Mouse (Mus musculus) lung, embryonic 14.5 days (tissue): Measurements from ENCODE around the gene Mr1. TPM values are rescaled to one million over a fixed set of nuclear protein-coding genes. Genes with fewer than 3 reads are reported as not detected.

ENCODE experiments used
- ATAC-seq: fragments of 200-750 bp; cut with Nextera tagmentation; 2 replicates; pipeline ENCODE4 v1.8.0; 2017; ENCODE audit warnings: mild to moderate bottlenecking, moderate TSS enrichment, moderate library complexity; ENCODE audit not compliant: insufficient read depth
- DNase-seq: peaks from one replicate; pipeline ENCODE4 v3.0.0-alpha.2; 2015
- H3K27ac ChIP-seq: fragments of 300-500 bp; sonication (generic); 2 replicates; pipeline ENCODE4 v1.5.1; 2014; ENCODE audit warnings: low read depth, mild to moderate bottlenecking, moderate library complexity
- H3K27me3 ChIP-seq: fragments of 300-500 bp; sonication (generic); 2 replicates; pipeline ENCODE4 v1.6.1; 2014; ENCODE audit warnings: low read length, control low read depth; ENCODE audit not compliant: insufficient read depth
- H3K36me3 ChIP-seq: fragments of 300-500 bp; sonication (generic); 2 replicates; pipeline ENCODE4 v1.6.1; 2014; ENCODE audit warnings: control low read depth; ENCODE audit not compliant: insufficient read depth
- H3K4me1 ChIP-seq: fragments of 300-500 bp; sonication (generic); 2 replicates; pipeline ENCODE4 v1.6.1; 2014; ENCODE audit warnings: antibody characterized with exemption, control low read depth; ENCODE audit not compliant: insufficient read depth
- H3K4me2 ChIP-seq: fragments of 300-500 bp; sonication (generic); 2 replicates; pipeline ENCODE4 v1.6.1; 2014; ENCODE audit warnings: mild to moderate bottlenecking
- H3K4me3 ChIP-seq: fragments of 300-500 bp; sonication (generic); 2 replicates; pipeline ENCODE4 v1.5.1; 2014; ENCODE audit warnings: low read depth, low read length
- H3K9ac ChIP-seq: fragments of 300-500 bp; sonication (generic); 2 replicates; pipeline ENCODE4 v1.6.1; 2014
- H3K9me3 ChIP-seq: fragments of 300-500 bp; sonication (generic); 2 replicates; pipeline ENCODE4 v1.6.1; 2016; ENCODE audit warnings: low read depth, low read length, control low read depth
- CTCF ChIP-seq: IDR thresholded peaks from 2 replicates; pipeline ENCODE4 v1.5.1; 2016; ENCODE audit warnings: antibody characterized with exemption, low read depth
- WGBS: fragments of 180-500 bp; shearing (Covaris S2); extraction: QIAGEN DNeasy Blood & Tissue Kit; methylation state at CpG from one replicate; pipeline ENCODE4 v1.1.7; 2014; 5-methylcytosine and 5-hydroxymethylcytosine counted together
- polyA plus RNA-seq: library from polyadenylated mRNA; unstranded; fragments of >200 nt; fragmentation: Nextera tagmentation; extraction: Ambion mirVana; gene quantifications from 2 replicates; pipeline ENCODE4 v1.2.1, GENCODE M21; 2014

Mr1 gene
- polyA plus RNA-seq, 1 experiment from 2014 or later, result 13.6 TPM

- H3K9ac ChIP-seq, result no peak overlapping the region
- no peaks in the 10 kb centered on the region for H3K9me3 ChIP-seq
- peaks cover 21% of the 10 kb centered on the region for H3K4me1 ChIP-seq
- no peak overlapping the region for H3K27ac ChIP-seq
- H3K4me2 ChIP-seq, result no peak overlapping the region
- ATAC-seq, result no peak
- DNase-seq, result no peak
- H3K36me3 ChIP-seq, result no peaks in the 10 kb centered on the region
- 50% methylated on average over 4 of the region's 4 CpGs for WGBS
- TF ChIP-seq CTCF, result no peak
- no peaks in the 10 kb centered on the region for H3K27me3 ChIP-seq
- no peak overlapping the region for H3K4me3 ChIP-seq
These were observed 34.5 kb downstream of the Mr1 start for GRCm38 (mm10) chr1:155112118-155112517.

- WGBS, result 44% methylated on average over 6 of the region's 6 CpGs
- Histone ChIP-seq H3K27me3 (no peaks in the 10 kb centered on the region), H3K9ac (no peak overlapping the region), H3K4me3 (no peak overlapping the region), H3K9me3 (no peaks in the 10 kb centered on the region), H3K4me2 (no peak overlapping the region), H3K36me3 (no peaks in the 10 kb centered on the region), H3K27ac (no peak overlapping the region), H3K4me1 (peaks cover 21% of the 10 kb centered on the region)
- ATAC-seq (no peak), DNase-seq (no peak)
- TF ChIP-seq CTCF, result no peak
These were observed 35.1 kb downstream of the Mr1 start for GRCm38 (mm10) chr1:155111491-155111890.

- no peak for TF ChIP-seq CTCF
- no peak overlapping the region for H3K4me3 ChIP-seq
- no peaks in the 10 kb centered on the region for H3K27me3 ChIP-seq
- 13% methylated on average over 18 of the region's 18 CpGs for WGBS
- ATAC-seq (no peak), DNase-seq (peak; percentile 57)
- H3K9me3 ChIP-seq, result no peaks in the 10 kb centered on the region
- no peaks in the 10 kb centered on the region for H3K36me3 ChIP-seq
- peak overlapping the region; percentile 44 for H3K4me2 ChIP-seq
- peak overlapping the region; percentile 31; the same call in 1 of the 2 replicates for H3K9ac ChIP-seq
- peaks cover 21% of the 10 kb centered on the region for H3K4me1 ChIP-seq
- H3K27ac ChIP-seq, result no peak overlapping the region; the same call in 1 of the 2 replicates
These were observed 36.9 kb downstream of the Mr1 start for GRCm38 (mm10) chr1:155109387-155110350.

GRCm38 (mm10) chr1:155108412-155108811, 38.2 kb downstream of the Mr1 start:
- H3K27ac ChIP-seq, result no peak overlapping the region
- H3K9me3 ChIP-seq, result no peaks in the 10 kb centered on the region
- DNase-seq (no peak), ATAC-seq (no peak)
- no peaks in the 10 kb centered on the region for H3K36me3 ChIP-seq
- no peak overlapping the region for H3K4me3 ChIP-seq
- 33% methylated on average over 4 of the region's 4 CpGs for WGBS
- TF ChIP-seq CTCF, result no peak
- H3K27me3 ChIP-seq, result no peaks in the 10 kb centered on the region
- no peak overlapping the region for H3K9ac ChIP-seq
- peaks cover 21% of the 10 kb centered on the region for H3K4me1 ChIP-seq
- no peak overlapping the region for H3K4me2 ChIP-seq

- no peak overlapping the region for H3K9ac ChIP-seq
- no peaks in the 10 kb centered on the region for H3K36me3 ChIP-seq
- no peaks in the 10 kb centered on the region for H3K9me3 ChIP-seq
- H3K27ac ChIP-seq, result no peak overlapping the region
- ATAC-seq (no peak), DNase-seq (no peak)
- 4% methylated on average over 5 of the region's 5 CpGs for WGBS
- no peaks in the 10 kb centered on the region for H3K27me3 ChIP-seq
- H3K4me3 ChIP-seq, result no peak overlapping the region
- no peak overlapping the region for H3K4me2 ChIP-seq
- H3K4me1 ChIP-seq, result peaks cover 21% of the 10 kb centered on the region
- no peak for TF ChIP-seq CTCF
These were observed 38.8 kb downstream of the Mr1 start for GRCm38 (mm10) chr1:155107843-155108242.

GRCm38 (mm10) chr1:155106310-155106709, 40.3 kb downstream of the Mr1 start:
- ATAC-seq, result no peak

GRCm38 (mm10) chr1:155103991-155104390, 42.6 kb downstream of the Mr1 start:
- Histone ChIP-seq H3K4me1 (peaks cover 14% of the 10 kb centered on the region), H3K27me3 (no peaks in the 10 kb centered on the region), H3K9ac (no peak overlapping the region), H3K27ac (no peak overlapping the region), H3K4me3 (no peak overlapping the region), H3K9me3 (no peaks in the 10 kb centered on the region), H3K36me3 (no peaks in the 10 kb centered on the region), H3K4me2 (no peak overlapping the region)
- no peak for DNase-seq
- no peak for ATAC-seq
- 85% methylated on average over 5 of the region's 5 CpGs for WGBS
- TF ChIP-seq CTCF, result no peak

More at GRCm38 (mm10) chr1:155106310-155106709, 40.3 kb downstream of the Mr1 start:
- no peak for DNase-seq
- Histone ChIP-seq H3K4me1 (peaks cover 21% of the 10 kb centered on the region), H3K9ac (no peak overlapping the region), H3K27ac (no peak overlapping the region), H3K27me3 (no peaks in the 10 kb centered on the region), H3K4me2 (no peak overlapping the region), H3K9me3 (no peaks in the 10 kb centered on the region), H3K36me3 (no peaks in the 10 kb centered on the region), H3K4me3 (no peak overlapping the region)
- TF ChIP-seq CTCF, result no peak
- WGBS, result 56% methylated on average over 1 of the region's 1 CpGs
